Mouse (Mus musculus): Measurements from ENCODE around the gene Milr1.
"Not testable (repeated sequence)": the region's sequence is repeated elsewhere in the genome, so short reads cannot be mapped to it uniquely, and the experiment has no call there.

The Milr1 gene

GRCm38 (mm10) chr11:106736614-106737013, 14.4 kb upstream of the Milr1 start:
- no peak for DNase-seq

- no peak for DNase-seq
Measured at GRCm38 (mm10) chr11:106737178-106737621, 13.8 kb upstream of the Milr1 start.

- no peak for DNase-seq
Measured at GRCm38 (mm10) chr11:106739116-106739515, 11.9 kb upstream of the Milr1 start.

GRCm38 (mm10) chr11:106740724-106741123, 10.3 kb upstream of the Milr1 start:
- not testable (repeated sequence) for DNase-seq

- no peak for DNase-seq
Measured at GRCm38 (mm10) chr11:106741232-106741631, 9.8 kb upstream of the Milr1 start.

- no peak for DNase-seq
Measured at GRCm38 (mm10) chr11:106741826-106742225, 9.2 kb upstream of the Milr1 start.

- no peak for DNase-seq
Measured at GRCm38 (mm10) chr11:106742388-106742841, 8.6 kb upstream of the Milr1 start.

- no peak for DNase-seq
Measured at GRCm38 (mm10) chr11:106744949-106745348, 6.1 kb upstream of the Milr1 start.

GRCm38 (mm10) chr11:106749557-106750120, 1.4 kb upstream of the Milr1 start:
- not testable (repeated sequence) for DNase-seq

- DNase-seq: peak; percentile 57 to 72
Measured at GRCm38 (mm10) chr11:106750121-106750751, 790 bp upstream of the Milr1 start, which contains the start of gene Pecam1. Pecam1 (minus strand) TSS chr11:106750628.

- DNase-seq: peak; percentile 61 to 67
Measured at GRCm38 (mm10) chr11:106752103-106752502, 1.1 kb downstream of the Milr1 start.

GRCm38 (mm10) chr11:106753314-106753713, 2.3 kb downstream of the Milr1 start:
- no peak for DNase-seq

- DNase-seq: no peak
Measured at GRCm38 (mm10) chr11:106755583-106755982, 4.6 kb downstream of the Milr1 start.

GRCm38 (mm10) chr11:106759028-106759427, 8.0 kb downstream of the Milr1 start:
- DNase-seq: no peak

GRCm38 (mm10) chr11:106760511-106760910, 9.5 kb downstream of the Milr1 start:
- DNase-seq: no peak

GRCm38 (mm10) chr11:106762139-106762799, 11.2 kb downstream of the Milr1 start:
- peak; percentile 43 to 58 for DNase-seq

- DNase-seq: no peak
Measured at GRCm38 (mm10) chr11:106762800-106763185, 11.8 kb downstream of the Milr1 start.

- DNase-seq: no peak
Measured at GRCm38 (mm10) chr11:106766611-106767162, 15.7 kb downstream of the Milr1 start.

GRCm38 (mm10) chr11:106767516-106767915, 16.5 kb downstream of the Milr1 start:
- DNase-seq: no peak

- peak; percentile 50 to 58 for DNase-seq
Measured at GRCm38 (mm10) chr11:106770195-106770974, 19.4 kb downstream of the Milr1 start.

GRCm38 (mm10) chr11:106773061-106773460, 22.0 kb downstream of the Milr1 start:
- no peak for DNase-seq

GRCm38 (mm10) chr11:106776960-106777359, 25.9 kb downstream of the Milr1 start:
- DNase-seq: no peak

GRCm38 (mm10) chr11:106777395-106777794, 26.4 kb downstream of the Milr1 start:
- DNase-seq: no peak
